Mouse (Mus musculus) C2C12 (cell line): Measurements from ENCODE around the gene Os9.

Source experiments
- CTCF ChIP-seq: IDR thresholded peaks from one replicate; pipeline ENCODE4 v1.5.1; 2011; ENCODE audit not compliant: control insufficient read depth, insufficient read depth, insufficient read length
- FOSL1 ChIP-seq: IDR thresholded peaks from one replicate; pipeline ENCODE4 v1.8.0; 2011; ENCODE audit warnings: mild to moderate bottlenecking, low read length; ENCODE audit not compliant: poor library complexity, insufficient read depth, severe bottlenecking
- MAX ChIP-seq: IDR thresholded peaks from one replicate; pipeline ENCODE4 v1.6.1; 2011; ENCODE audit warnings: mild to moderate bottlenecking, control low read depth
- MYOD1 ChIP-seq: IDR thresholded peaks from one replicate; pipeline ENCODE4 v1.6.1; 2011; ENCODE audit warnings: low read depth; ENCODE audit not compliant: control insufficient read depth, insufficient read length
- MYOG ChIP-seq: IDR thresholded peaks from one replicate; pipeline ENCODE4 v1.6.1; 2011; ENCODE audit not compliant: control insufficient read depth, insufficient read length; ENCODE audit errors: extremely low read depth
- USF1 ChIP-seq: IDR thresholded peaks from one replicate; pipeline ENCODE4 v1.6.1; 2011; ENCODE audit warnings: low read depth, mild to moderate bottlenecking, control low read depth, moderate library complexity

- TF ChIP-seq MAX: no peak
- TF ChIP-seq CTCF: no peak
- no peak for TF ChIP-seq USF1
- no peak for TF ChIP-seq MYOG
- TF ChIP-seq FOSL1: no peak
- no peak for TF ChIP-seq MYOD1
Observed at GRCm38 (mm10) chr10:127073981-127074380, 47.0 kb downstream of the Os9 start.
